Mouse (Mus musculus): ENCODE data around the gene Gm14418.
"Not testable (repeated sequence)": the region's sequence is repeated elsewhere in the genome, so short reads cannot be mapped to it uniquely, and the experiment has no call there.

The Gm14418 gene

GRCm38 (mm10) chr2:177398096-177398495 is at the start of gene Gm14418:
TSS of gene Gm14418 (minus strand) at chr2:177398320.
- not testable (repeated sequence) for TF ChIP-seq GATA4 (IDR thresholded peaks at IDR 0.05; ENCODE audit: insufficient replicate concordance, low read length)

All from liver, adult (tissue).